Mouse (Mus musculus): ENCODE data around the gene Ift88. TPM values are rescaled to one million over a fixed set of nuclear protein-coding genes. Genes with fewer than 3 reads are reported as not detected.

Gene Ift88
- total RNA-seq, 2 experiments from 2014 or later = 5.7 to 7.2 TPM

DNA sequence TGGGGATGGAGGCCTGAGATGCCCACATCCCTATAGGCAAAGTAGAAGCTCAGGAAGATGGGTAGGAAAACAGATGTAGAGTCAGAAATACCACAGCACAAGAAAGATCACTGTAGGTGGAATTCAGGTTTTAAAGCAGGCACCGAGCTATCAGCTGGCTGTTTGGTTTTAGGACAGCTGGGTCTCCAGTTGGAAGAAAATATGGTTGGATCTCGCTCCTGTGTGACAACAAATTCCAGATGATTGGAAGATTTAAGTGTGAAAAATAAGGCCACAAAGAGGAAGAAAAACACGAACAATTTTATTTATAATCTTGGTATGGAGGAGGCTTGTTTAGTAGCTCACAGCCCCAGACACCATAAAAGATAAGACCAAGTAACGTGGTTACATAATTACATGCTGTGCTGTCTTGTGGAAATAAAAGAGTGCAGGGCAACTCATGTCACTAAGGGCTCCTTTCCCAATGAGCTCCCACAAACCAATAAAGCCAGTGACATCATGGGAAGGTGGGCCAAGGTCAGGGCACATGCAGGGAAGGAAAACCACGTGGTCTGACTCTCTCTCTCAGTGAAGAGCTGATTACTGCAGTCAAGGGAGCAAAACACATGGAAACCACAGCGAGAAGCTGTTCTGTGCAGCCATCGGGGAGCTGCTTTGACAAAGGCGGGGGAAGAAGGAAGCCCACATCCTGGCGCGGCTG is 105.4 kb downstream of the Ift88 start:
- intact Hi-C loops (cut with DNase I) = no loop called here
- peak; percentile 37 to 56 for DNase-seq

DNA sequence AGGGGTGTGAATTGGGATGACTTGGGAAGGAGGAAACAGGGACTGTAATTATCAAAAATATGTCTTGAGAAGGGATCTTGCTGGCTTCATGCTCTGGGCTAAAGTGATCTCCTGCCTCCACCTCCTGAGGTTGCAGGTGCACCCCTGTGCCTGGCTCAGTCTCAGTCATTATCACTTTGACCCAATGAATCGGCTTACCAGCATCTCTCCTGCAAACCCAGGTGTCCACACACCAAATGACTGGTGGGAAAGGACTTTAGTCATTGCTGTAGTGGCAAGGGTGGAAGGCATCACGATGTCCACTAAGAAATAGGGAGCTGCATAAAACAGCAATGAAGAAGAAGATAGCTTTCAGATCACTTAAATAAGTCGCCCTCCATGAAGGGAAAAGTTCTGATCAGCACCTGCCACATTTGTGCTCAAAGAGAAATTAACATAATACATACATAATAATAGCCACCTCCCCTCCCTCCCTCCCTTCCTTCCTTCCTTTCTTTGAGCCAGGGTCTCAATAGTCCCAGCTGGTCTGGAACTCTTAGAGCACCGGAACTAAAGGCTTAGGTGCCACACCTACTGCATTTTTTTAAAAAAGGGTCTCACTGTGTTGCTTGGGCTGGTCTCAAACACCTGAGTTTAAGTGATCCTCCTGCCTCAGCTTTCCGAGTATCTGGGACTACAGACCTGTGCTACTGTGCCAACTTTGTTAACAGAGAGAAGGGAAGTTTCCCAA is 106.1 kb downstream of the Ift88 start:
- no peak for DNase-seq
- intact Hi-C loops (cut with DNase I) = no loop called here

DNA sequence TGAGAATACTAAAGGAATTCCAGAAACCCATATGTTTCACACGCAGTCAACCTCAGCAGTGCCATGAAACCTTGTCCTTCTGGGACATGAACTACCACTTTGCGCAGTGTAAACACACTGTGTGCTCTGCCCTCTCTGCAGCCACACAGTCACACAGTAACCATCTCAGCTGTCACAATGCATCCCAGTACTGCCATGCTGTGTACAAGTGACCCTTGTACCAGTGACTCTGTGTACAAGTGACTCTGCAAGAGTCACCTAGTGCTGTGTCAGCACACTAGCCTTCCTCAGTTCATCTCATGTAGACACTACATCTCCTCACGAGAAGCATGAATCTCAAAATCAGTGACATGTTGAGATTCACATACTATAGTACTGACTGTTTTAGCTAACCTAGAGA is 108.7 kb downstream of the Ift88 start:
- intact Hi-C loops (cut with DNase I) = no loop called here
- no peak for DNase-seq

DNA sequence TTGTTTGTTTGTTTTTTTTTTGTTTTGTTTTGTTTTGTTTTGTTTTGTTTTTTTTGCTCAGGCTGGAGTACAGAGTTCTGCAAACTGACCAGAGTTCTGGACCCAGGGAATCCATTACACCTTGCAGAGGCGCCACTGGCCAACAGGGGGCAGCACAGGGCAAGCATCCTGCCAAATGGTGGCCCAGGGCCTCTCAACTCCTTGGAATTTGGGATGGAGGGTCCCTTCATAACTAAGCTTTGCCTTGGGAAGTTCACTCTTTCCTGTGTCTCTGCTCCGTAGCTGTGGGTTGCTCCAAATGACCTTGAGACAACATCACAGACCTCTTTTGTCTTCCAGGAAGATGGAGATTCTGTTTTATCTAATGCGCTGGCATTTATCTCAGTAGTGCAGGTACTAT is 109.4 kb downstream of the Ift88 start:
- intact Hi-C loops (cut with DNase I) = loop anchor here (1.0 kb wide), 1 partner anchor 86 kb away; no protein-coding TSS in a partner anchor
- DNase-seq = peak; percentile 63 to 72

DNA sequence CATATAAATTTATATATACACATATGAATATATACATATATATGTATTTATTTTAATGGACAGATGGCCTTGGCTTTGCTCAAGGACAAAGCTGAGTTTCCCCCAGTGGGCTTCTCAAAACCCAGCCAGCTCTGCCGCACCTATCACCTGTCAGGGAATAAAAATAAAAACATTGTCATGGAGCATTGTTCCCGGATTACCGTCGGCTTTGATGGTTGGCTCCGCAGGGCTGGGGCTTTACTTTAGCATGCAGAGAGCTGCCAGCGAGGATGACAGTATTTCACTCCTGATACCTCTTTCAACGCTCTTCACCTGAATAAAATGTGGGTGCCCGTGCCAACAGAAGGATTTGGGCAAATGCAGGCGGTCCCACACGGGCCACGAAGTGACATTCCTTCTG is 110.0 kb downstream of the Ift88 start:
- no peak for DNase-seq
- intact Hi-C loops (cut with DNase I) = loop anchor here (1.0 kb wide), 1 partner anchor 85 kb away; no protein-coding TSS in a partner anchor

DNA sequence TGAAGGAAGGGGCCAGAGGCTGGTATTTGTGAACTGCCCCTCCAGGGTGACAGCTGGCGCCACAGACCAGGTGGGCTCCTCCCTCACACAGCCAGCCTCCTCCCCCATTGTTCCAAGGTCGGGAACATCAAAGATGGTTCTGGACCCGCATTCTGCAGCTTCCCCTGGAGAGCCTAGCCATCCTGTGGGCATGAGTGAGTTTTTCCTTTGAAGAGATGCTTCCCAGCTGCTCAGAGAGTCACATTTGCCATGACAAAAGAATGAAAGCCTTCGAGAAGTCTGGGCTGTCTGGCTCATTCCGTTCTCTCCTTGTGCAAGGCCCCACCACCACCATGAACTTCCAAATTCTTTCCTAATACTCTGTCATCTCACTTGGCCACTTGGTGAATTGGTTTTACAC is 110.5 kb downstream of the Ift88 start:
- intact Hi-C loops (cut with DNase I) = no loop called here
- no peak for DNase-seq

DNA sequence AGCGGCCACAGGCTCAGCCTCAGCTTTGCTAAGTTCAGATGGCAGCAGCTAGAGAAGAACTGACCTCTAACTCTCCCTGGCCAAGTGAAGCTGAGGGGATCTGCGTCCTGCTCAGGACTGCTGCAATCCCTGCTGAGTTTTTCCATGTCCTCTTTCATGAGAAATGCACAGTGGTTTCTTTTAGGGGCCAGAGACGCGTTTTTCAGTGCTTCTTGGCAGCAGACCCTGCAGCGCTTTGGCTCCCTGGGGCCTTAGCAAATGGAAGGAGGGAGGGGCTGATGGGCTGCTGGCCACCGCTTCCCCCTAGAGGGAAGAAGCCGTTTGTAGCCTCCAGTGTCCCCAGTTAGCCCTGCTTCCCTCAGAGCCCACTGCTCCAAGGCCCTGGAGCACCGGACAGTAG is 111.1 kb downstream of the Ift88 start:
- intact Hi-C loops (cut with DNase I) = loop anchor here (5.0 kb wide), 1 partner anchor 37 kb away; the partner anchor contains the start of gene Eef1akmt1

DNA sequence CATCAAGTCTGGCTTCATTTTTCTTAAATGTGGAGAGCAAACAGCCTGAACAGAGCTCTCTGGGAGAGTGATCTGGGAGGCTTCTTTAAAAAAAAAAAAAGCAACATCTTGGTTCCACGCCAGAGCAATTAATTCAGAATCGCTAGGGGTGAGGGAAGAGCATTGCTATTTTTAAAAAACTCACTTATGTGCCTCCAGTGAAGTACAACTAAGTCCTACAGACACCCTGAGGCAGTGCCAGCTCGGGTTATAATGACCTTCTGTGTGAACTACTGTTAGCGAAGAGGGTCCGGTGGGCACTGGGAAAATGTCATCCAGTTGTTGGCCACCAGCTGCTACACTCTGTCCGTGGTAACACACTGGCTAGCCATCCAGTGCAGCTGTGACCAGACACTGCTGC is 111.8 kb downstream of the Ift88 start:
- intact Hi-C loops (cut with DNase I) = loop anchor here (5.0 kb wide), 1 partner anchor 37 kb away; the partner anchor contains the start of gene Eef1akmt1
- peak; percentile 16 to 43 for DNase-seq

More for the DNA sequence above, 111.1 kb downstream of the Ift88 start:
- peak in 1 of 2 experiments; percentile 67 for DNase-seq

DNA sequence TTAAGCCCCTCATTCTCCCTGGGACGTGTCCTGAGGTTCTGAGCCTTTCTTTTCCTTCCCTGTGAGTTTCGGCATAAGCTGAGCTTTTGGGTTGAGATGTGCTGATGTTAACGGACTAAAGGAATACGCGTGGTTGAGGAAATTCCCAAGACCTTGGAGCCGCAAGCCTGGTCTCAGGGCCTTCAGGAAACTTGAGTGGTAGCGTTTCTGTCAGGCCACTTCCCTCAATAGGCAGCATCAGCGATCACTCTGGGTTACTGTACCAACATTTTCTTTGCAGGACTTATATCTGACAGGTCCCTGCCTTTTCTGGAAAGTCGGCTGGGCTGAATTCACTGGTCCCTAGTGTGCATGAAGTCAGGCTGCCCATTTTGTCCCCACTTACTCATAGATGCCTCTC is 113.0 kb downstream of the Ift88 start:
- no peak for DNase-seq
- intact Hi-C loops (cut with DNase I) = loop anchor here (5.0 kb wide), 1 partner anchor 35 kb away; the partner anchor contains the start of gene Eef1akmt1

DNA sequence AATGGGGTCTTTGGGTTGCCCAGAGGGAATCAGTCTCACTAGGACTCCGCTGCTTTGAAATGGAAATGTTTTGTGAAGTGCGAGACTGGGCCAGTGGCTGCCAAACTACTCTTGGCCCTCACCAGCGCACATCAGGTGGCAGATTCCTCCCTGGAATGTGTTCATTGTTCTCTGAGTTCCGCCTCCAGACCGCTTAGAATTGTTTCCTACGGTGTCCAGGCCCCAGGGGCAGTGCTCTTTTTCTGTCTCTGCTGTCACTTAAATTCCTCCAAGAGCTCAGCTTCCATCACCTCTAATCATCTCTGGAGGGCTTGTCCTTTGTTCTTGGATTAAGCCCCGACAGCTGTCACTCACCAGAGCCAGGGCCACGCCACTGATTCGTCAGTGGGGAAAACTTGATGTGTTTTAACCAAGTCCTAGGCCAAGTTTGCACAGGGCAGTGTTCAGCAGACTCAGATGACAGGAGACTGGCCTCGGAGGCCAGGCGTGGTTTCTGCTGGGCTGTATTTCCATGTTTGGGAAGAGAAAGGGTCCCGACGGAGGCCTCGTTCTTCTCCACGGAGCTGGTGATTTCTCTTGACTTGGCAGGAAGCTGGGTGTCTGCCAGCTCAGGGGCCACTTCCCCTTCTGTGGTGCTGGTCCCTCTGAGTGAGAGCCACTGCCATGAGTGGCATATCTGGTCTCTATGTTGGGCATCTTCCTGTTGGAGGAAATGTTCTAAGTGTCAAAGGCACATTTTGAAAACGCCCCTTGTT is 113.6 kb downstream of the Ift88 start:
- intact Hi-C loops (cut with DNase I) = loop anchor here (5.0 kb wide), 1 partner anchor 35 kb away; the partner anchor contains the start of gene Eef1akmt1
- peak; percentile 28 to 29 for DNase-seq

DNA sequence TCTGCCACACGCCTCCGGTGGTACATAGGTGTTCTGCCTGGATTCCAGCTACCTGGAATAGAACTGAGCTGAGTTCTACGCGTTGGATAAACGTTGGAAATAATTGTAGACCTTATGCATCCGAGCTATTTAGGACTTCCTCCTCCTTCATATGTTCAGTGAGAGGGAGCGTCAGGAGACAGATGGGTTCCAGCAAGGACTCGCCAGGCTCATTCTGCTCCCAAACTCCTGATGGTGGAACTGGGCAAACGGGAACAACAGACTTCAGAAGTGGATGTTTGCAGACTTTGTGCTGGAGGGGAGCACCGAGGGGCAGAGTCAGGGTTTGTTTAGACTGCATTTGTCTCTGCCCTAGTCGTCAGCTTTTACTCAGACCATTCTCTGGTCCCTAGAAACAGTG is 116.8 kb downstream of the Ift88 start:
- intact Hi-C loops (cut with DNase I) = no loop called here
- DNase-seq = no peak

DNA sequence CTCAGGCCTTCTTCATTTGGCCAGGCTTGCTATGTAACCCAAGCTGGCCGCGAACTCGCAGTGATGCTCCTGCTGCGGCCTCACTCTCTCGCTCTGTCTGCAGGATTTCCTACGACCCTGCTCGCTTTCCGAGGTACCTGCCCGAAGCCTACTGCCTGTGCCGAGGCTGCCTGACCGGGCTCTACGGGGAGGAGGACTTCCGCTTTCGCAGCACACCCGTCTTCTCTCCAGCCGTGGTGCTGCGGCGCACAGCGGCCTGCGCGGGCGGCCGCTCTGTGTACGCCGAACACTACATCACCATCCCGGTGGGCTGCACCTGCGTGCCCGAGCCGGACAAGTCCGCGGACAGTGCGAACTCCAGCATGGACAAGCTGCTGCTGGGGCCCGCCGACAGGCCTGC is 118.4 kb downstream of the Ift88 start:
- DNase-seq = no peak
- intact Hi-C loops (cut with DNase I) = no loop called here

DNA sequence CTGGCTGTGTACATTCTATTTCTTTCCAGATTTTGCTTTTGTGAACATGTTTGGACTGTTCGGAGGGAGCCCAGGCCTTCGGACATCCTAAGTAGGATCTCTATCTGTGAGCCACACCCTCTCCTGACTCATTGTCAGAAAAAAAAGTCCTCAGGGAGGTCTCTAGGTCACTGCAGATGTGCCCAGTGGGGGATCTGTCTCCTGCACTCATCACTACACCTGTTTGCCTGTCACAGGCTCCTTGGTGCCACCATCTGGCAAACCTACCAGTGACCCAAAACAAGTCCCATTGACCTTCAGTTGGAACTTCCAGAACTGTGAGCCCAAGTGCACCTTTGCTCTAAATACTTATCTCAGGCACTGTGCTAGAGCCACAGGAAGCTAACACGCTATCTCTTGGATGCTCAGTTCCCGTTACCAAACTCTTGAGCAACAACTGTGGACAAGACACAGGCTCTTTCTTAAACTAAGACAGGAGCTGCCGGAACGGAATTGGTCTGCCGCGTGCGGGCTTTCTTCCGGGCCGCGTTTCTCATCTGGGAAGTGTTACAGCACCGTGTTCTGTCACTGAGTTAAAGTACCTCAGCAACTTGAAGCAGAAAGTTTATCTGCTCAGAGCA is 119.7 kb downstream of the Ift88 start:
- no peak for DNase-seq
- intact Hi-C loops (cut with DNase I) = no loop called here

DNA sequence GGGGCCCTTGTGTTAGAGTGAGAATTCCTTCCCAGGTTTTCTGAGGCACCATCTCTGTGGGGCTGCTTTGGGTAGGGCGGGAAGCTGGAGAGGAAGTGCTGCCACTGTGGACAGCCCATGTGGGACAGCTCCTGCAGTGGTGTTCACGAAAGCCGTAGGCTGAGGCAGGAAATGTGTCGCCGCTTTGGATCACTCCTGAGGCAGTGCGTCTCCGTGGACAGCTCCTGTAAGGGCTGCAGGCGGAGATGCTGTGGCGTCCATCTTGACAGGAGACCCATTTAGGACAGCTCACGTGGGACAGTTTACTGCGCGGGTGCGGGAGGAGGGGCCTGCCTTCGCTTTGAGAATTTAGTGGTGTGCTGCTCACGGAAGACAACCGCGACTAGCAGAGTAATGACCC is 121.7 kb downstream of the Ift88 start:
- no peak for DNase-seq
- intact Hi-C loops (cut with DNase I) = no loop called here

DNA sequence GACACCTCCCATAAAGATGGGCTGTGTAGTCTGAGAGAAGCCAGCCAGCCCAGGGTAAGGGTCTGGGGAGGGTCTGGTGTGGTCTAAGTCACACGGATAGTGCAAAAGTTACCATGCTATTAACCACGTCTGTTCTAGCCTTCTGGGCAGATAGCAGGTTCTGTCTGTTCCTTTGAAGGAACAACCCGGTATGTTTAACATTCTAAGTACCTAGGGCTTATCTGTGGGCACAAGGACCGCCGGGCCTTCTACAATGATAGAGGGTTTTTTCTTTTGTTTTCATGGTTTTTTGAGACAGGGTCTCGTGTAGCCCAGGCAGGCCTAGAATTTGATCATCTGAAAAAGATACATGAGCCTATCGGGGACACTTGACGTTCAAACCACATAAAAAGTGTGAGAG is 122.3 kb downstream of the Ift88 start:
- intact Hi-C loops (cut with DNase I) = no loop called here
- no peak for DNase-seq

DNA sequence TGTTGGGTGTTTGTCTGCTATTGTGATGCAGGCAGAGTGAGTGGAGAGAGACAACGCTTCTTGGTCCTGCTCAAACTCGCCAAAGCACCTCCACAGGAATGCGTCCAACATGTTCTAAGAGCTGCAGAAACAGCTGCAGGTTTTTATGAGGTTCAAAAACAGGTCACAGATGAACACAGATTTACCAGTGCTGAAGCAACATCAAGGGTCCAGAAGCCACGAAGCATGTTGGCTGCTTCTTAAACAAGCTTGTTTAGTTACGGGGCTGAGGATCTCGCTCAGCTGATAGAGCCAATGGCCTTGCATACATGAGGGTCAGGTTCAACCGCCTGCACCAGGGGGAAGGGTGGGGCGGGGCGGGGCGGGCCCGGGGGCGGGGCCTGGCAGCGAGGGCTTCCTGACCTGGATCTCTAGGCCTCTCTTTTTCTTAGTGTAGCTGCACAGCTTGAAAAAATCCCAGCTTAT is 122.7 kb downstream of the Ift88 start:
- DNase-seq = no peak
- intact Hi-C loops (cut with DNase I) = no loop called here

DNA sequence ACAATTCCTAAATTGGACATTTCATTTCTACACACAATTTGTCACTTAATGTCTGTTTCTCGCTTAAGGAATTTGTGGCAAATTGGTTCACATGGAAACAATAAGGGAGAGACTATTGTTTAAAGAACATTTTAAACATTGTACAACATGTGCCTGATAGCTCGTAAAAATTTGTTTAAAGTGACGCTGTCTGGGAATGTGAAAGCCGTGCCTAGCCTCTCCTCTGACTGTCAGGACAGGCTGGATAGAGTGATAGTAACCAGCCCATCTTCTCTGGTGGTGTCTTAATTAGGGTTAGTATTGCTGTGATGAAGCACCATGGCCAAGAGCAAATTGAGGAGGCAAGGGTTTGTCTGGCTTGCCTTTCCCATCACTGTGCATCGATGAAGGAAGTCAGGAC is 123.2 kb downstream of the Ift88 start:
- intact Hi-C loops (cut with DNase I) = no loop called here
- DNase-seq = no peak

DNA sequence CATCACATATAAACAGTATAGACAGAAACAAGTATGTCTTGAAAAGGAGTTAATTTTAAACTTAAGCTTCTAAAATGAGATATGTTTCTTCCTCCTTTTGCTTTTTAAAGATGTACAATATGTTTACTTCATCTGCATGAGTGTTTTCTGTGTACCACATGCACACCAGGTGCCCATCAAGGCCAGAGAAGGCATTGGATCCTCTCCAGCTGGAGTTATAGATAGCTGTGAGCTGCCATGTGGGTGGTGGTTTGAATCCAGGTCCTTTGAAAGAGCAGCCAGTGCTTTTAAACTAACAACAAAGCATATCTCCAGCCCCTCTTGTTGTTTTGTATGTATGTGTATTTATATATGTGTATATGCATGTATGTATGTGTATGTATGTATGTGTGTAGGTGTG is 129.1 kb downstream of the Ift88 start:
- intact Hi-C loops (cut with DNase I) = no loop called here

DNA sequence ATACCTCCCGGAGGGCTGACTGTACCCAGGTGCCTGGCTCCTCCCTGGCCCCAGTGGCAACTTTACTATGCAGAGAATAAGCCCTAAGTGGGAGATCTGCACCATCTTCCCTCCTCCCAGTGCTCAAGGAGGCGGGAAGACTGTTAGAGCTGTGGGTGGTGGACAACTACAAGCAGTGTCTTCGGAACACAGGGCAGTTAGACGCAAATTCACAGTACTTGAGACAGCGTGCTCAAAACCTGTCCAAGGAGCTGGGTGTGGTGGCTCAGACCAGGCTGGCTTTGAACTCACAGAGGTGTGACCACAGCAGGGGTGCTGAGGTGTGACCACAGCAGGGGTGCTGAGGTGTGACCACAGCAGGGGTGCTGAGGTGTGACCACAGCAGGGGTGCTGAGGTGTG is 130.6 kb downstream of the Ift88 start:
- intact Hi-C loops (cut with DNase I) = no loop called here
- DNase-seq = no peak

More for the DNA sequence above, 129.1 kb downstream of the Ift88 start:
- no peak for DNase-seq

DNA sequence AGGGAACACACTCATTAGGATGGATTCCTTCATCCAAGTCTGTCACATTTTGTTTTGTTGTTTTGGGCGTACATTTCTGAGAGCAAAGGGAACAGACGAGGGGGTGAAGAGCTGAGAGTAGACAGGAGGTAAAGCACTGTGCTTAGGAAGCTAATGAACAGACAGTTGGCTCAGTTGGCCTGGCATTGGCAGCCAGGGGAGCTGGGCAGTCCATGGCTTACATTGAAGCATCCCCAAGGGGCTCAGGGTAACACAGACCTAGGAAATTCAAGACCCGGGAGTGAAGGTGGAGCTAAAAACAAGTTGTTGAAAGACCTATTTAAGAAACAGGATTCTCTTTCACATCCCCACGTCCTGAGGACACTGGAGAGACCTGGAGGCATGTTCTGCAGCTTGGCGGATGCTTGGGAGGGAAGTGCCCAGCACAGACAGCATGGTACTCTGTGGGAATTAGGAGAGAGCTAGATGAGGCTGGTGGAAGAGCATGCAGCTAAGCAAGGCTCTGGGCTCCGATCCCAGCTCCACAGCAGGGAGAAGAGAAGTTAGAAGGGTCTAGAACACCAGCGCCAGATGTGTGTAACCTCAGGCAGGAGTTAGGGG is 131.7 kb downstream of the Ift88 start:
- intact Hi-C loops (cut with DNase I) = no loop called here

More for the DNA sequence above, 131.7 kb downstream of the Ift88 start:
- DNase-seq = no peak
